Mouse (Mus musculus) spleen, adult 12 weeks (tissue): ENCODE results near the gene Atp23.
"Not testable (repeated sequence)": the region's sequence is repeated elsewhere in the genome, so short reads cannot be mapped to it uniquely, and the experiment has no call there.

Source experiments
- DNase-seq: peaks from one replicate; pipeline ENCODE4 v3.0.0; 2022; ENCODE audit warnings: low spot score

Gene Atp23

GRCm38 (mm10) chr10:126826216-126826615, 74.9 kb downstream of the Atp23 start:
- DNase-seq = not testable (repeated sequence)

DNA sequence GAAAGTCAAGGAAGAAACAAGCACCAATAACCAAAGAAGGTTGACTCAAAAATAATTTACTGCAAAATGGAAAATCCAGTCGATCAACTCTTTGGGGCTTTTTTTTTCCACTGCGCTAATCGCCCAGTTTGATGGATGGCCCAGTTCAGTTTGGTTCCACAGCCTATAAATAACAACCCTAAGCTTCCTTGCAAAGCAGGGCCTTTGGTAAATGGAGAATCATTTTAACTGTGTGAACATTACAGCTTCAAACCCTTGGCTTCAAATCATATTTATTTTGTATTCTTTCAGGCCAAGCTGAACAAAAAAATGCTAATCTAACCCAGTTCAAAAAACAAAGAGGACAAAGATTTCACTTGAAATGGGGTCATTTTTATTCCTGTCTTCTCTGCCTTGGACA, 78.7 kb downstream of the Atp23 start:
- DNase-seq = no peak
